Mouse (Mus musculus) gastrocnemius, adult 2 months (tissue): ENCODE data around the gene Adamts6. TPM values are rescaled to one million over a fixed set of nuclear protein-coding genes. Genes with fewer than 3 reads are reported as not detected.

Experiments used
- DNase-seq: peaks from one replicate; pipeline ENCODE4 v3.0.0; 2022
- H3K27ac ChIP-seq: fragments of 200-600 bp; 2 replicates; pipeline ENCODE4 v1.8.1; 2022; ENCODE audit warnings: mild to moderate bottlenecking
- H3K4me3 ChIP-seq: fragments of 200-600 bp; 2 replicates; pipeline ENCODE4 v1.8.1; 2022; ENCODE audit warnings: mild to moderate bottlenecking, moderate library complexity
- CTCF ChIP-seq: fragments of 200-600 bp; IDR thresholded peaks from 2 replicates; pipeline ENCODE4 v1.8.1; 2022; ENCODE audit warnings: antibody characterized with exemption, mild to moderate bottlenecking, moderate library complexity
- intact Hi-C: fragments of 180-260 bp; cut with DNase I; formaldehyde crosslinking; loops from one replicate; pipeline ENCODE4 v1.15.1; 2025
- total RNA-seq, 2 experiments: library from RNA; stranded (reverse); gene quantifications; 2 replicates each; pipeline ENCODE4 v1.2.3; 2021

Adamts6 gene
- total RNA-seq, 2 experiments from 2014 or later = 0.84 to 1.5 TPM

DNA sequence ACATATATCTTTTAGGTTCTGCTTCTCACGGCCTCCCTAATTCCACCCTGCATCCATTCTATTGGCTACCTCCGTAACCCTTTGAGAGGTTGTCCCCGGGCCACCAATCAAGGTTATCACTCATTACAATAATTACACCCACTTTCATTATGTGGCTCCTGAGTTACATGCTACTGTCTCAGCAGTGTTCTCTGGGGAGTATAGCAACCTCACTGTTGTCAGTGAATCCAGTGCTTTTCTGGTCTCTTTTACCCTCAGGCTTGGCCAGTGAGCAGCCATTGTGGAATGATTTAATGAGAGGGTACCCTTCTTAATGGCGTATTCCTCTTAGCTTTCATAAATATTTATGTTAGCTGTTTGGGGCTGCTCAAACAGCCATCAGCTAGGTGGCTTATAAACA is 238.0 kb downstream of the Adamts6 start:
- TF ChIP-seq CTCF = no peak
- no peak for DNase-seq
- intact Hi-C loops = no loop called here
- H3K4me3 ChIP-seq = no peak overlapping the region
- H3K27ac ChIP-seq = no peak overlapping the region

DNA sequence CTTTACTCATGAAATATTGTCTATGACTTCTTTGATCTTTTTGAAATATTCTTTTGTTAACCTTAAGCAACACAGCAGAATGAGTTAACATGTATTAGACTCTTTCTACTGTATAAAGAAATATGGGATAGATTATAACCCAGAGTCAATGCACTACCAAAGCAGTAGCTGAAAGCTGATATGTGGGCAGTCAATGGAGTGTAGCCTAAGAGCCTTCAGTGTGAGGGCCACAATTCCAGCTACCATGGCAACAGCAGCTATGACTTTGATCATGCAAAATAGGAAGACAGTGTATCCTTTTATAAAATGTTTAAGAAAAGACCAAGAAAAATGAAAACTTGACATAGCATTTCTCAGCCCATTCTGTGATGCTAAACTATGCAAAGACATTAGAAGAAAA is 241.6 kb downstream of the Adamts6 start:
- intact Hi-C loops = no loop called here
- H3K4me3 ChIP-seq = no peak overlapping the region
- TF ChIP-seq CTCF = no peak
- DNase-seq = no peak
- H3K27ac ChIP-seq = no peak overlapping the region

DNA sequence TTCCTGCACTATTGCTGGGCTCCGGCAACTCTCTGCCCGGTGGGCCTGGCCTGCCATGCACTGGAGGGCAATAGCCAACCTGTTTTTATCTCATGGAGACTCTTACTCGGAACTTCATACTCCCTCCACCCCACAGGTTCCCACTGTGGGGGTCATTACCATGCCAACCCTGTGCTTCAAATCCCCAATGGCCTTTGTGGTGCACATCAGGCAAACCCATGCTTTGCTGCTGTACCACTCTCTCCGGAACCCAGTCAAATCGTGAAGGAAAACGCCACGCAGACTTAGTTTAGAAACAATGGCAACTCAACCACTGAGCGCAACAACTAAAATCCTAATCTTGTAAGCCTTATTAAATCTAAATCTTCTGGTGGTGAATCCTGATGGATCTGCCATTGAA is 244.2 kb downstream of the Adamts6 start:
- H3K4me3 ChIP-seq = no peak overlapping the region
- no peak for DNase-seq
- intact Hi-C loops = no loop called here
- H3K27ac ChIP-seq = no peak overlapping the region
- no peak for TF ChIP-seq CTCF

DNA sequence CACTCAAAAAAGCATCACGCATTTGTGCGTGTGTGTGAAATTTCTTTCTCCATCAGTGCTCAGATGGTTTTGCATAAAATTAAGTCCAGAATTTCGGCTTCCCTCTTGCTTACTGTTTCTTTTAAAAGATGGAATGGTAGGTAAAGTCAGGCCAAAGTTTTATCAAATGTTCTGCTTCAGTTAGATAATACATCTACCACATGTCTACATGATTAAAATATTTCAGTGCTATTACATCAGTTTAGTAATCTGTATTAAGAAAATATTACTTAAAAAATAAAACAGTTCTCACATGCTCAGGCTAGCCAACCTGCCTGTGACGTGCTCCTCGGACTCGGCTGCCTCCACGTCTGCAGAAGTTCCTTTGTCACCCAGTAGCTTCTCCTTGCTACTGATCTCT is 245.1 kb downstream of the Adamts6 start:
- no peak for TF ChIP-seq CTCF
- H3K27ac ChIP-seq = no peak overlapping the region
- H3K4me3 ChIP-seq = no peak overlapping the region
- no peak for DNase-seq
- intact Hi-C loops = no loop called here

DNA sequence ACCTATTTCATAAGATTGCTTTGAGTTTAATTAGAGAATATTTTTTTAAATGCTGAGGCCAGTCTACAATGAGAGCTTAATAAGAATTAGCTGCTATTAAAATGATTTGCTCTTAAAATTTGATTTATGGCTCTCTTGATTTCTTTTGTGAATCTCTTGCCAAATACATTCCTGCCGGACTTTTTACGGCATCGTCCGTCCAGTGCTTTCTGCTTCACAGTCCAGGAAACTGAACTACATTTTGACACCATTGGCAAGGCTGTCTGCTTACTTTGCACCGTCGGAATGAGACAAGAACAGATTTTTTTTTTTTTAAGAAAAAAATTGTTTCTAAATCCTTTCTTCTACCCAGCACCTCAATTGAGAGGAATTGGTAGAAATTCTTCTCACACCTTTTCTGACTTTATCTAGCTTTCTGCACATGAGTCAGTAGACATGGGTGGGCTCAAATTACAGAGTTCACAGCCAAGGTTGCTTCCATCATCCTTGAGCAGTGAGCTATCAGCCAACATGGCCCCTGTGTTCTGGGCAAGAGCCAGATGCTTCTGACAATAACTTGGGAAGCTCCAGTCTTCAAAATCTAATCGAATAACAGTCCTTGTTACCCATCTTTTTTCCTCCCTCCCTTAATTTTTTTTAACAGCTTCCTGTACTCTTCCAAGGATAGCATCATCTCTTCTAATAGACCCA is 246.3 kb downstream of the Adamts6 start:
- intact Hi-C loops = no loop called here
- no peak for TF ChIP-seq CTCF
- no peak for DNase-seq
- Histone ChIP-seq H3K27ac (no peak overlapping the region), H3K4me3 (no peak overlapping the region)

DNA sequence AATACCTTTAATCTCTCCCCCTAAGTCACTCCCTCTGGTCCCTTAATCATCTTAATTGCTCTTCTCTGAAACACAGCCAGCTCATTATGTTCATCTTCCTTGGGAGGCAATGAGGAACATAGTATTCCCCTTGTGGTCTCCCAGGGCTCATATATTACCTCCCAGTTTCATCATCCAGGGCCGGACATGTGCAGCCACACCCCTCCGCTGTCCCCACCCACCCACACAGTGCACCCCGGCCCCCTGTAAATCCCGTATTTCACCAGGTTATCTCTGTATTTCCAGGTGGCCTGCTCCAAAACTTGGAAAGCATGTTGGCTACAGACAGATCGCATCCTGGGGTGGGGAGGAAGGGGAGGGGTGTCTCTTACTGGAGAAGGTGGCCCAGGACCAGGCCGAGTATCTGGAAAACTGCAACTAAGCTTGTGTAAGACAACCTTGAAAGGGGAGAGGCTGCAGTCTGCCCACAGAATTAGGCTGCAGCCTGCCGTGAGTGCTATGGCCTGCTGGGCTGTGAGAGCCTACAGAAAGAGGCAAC is 253.3 kb downstream of the Adamts6 start:
- H3K4me3 ChIP-seq = peak overlapping the region; percentile 26; the same call in 1 of the 2 replicates
- no peak for DNase-seq
- no peak overlapping the region for H3K27ac ChIP-seq
- TF ChIP-seq CTCF = no peak
- intact Hi-C loops = no loop called here

DNA sequence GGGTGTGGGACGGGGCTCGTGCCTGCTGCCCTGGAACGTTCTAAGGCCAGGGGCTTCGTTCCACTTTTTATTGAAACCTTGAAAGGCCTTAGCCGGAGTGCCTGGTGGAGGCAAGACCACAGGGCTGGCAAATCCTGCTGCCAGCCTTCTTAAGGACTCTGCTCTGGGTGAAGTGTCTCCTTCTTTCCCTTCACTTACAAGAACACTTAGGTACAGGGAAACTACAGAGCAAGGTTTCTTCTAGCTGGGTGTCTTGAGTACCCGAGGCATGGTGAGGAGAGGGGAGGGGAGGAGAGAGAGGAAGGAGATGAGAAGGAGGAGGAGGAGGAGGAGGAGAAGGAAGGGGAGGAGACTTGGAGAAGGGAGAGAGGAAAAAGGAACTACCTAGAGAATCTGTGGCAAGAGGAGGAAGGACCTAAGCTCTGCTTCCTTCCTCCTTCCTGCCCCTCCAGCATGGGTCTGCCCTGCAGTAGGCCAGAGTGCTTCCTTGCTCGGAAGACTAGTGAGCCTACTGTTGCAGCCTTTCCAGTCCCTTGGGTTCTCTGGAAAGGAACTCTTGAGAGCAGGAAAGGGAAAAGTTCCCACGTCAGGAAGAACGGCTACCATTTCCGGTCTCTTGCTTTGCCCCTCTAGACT is 254.6 kb downstream of the Adamts6 start:
- H3K4me3 ChIP-seq = no peak overlapping the region
- TF ChIP-seq CTCF = no peak
- intact Hi-C loops = no loop called here
- DNase-seq = no peak
- no peak overlapping the region for H3K27ac ChIP-seq

DNA sequence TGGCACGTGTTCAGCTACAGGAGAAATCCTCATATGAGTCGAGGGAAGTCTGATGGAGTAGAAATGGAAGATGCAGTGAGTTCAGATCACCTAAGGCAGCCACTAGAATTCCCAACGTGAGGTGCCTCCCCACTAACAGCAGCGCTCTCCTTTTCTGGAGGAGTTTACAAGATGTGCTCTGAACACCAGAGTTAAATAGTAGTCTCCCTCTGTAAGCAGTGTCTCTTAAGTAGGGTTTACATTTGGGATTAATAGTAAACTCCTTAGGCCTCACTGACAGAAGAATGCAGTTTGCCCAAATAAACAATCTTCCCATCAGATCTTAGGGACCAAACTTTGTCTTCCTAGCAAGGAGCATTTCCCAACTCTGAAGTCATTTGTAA is 255.1 kb downstream of the Adamts6 start:
- H3K4me3 ChIP-seq = no peak overlapping the region
- intact Hi-C loops = no loop called here
- no peak for TF ChIP-seq CTCF
- H3K27ac ChIP-seq = no peak overlapping the region
- no peak for DNase-seq

Other genes with a start within 250 kb of the Adamts6 start
- gene Nln, start 178.2 kb upstream of the Adamts6 start, total RNA-seq = 1 to 10 TPM; 6.7 to 7.3 TPM
- under 1 TPM; 0.61 to 0.73 TPM for gene Sgtb, start 178.1 kb upstream of the Adamts6 start, total RNA-seq
- gene Trappc13, start 109.4 kb upstream of the Adamts6 start, total RNA-seq = 10 to 100 TPM; 31.0 to 34.1 TPM
- gene Trim23, start 109.0 kb upstream of the Adamts6 start, total RNA-seq = 10 to 100 TPM; 23.6 to 26.2 TPM
- gene Cenpk, start 59.2 kb upstream of the Adamts6 start, total RNA-seq = under 1 TPM in 1 of 2 experiments, not detected in 1; 0.41 TPM
- 1 to 10 TPM; 7.5 to 8.1 TPM for gene Ppwd1, start 59.0 kb upstream of the Adamts6 start, total RNA-seq